Mouse (Mus musculus) erythroblast, adult 5-6 weeks (primary cell): ENCODE data around the gene Galm. TPM values are rescaled to one million over a fixed set of nuclear protein-coding genes. Genes with fewer than 3 reads are reported as not detected.

Experiments used
- ATAC-seq: replicated peaks from 2 replicates; pipeline ENCODE4 v1.8.0; 2016; ENCODE audit warnings: moderate number of reproducible peaks, mild to moderate bottlenecking, moderate TSS enrichment, inconsistent platforms; ENCODE audit not compliant: poor library complexity, low FRiP score, severe bottlenecking
- total RNA-seq, 2 experiments: library from RNA; stranded (forward) in 1 of 2; stranded (reverse) in 1 of 2; fragments of 150-400 nt in 1 of 2; fragments of 200-764, 138-1000 nt in 1 of 2; gene quantifications; 2 replicates each; pipeline versions ENCODE4 v1.2.3 to v1.2.4; 2015 to 2017; ENCODE audit warnings: low replicate concordance in 2 of 2

Galm gene
- 2.1 and 7.5 TPM in 2 replicates for total RNA-seq (2015; ENCODE audit: low replicate concordance)
- total RNA-seq (2017; ENCODE audit: low replicate concordance) = 0.84 and 1.7 TPM in 2 replicates

GRCm38 (mm10) chr17:80127331-80128251 is at the start of gene Galm:
Gene Galm (plus strand): TSS chr17:80127471.
- peak; percentile 57; the same call in 1 of the 2 replicates for ATAC-seq

GRCm38 (mm10) chr17:80078726-80079125 is 48.5 kb upstream of the Galm start:
- ATAC-seq = no peak

- ATAC-seq = no peak
These were observed 44.0 kb upstream of the Galm start for GRCm38 (mm10) chr17:80083223-80083622.

GRCm38 (mm10) chr17:80084424-80084823 is 42.8 kb upstream of the Galm start:
- ATAC-seq = no peak

- no peak for ATAC-seq
These were observed 40.7 kb upstream of the Galm start for GRCm38 (mm10) chr17:80086591-80086990.

GRCm38 (mm10) chr17:80088168-80088567 is 39.1 kb upstream of the Galm start:
- no peak for ATAC-seq

- no peak for ATAC-seq
These were observed 36.7 kb upstream of the Galm start for GRCm38 (mm10) chr17:80090551-80090950.

GRCm38 (mm10) chr17:80091879-80092549 is 35.3 kb upstream of the Galm start:
- ATAC-seq = no peak

GRCm38 (mm10) chr17:80095254-80095899 is 31.9 kb upstream of the Galm start:
- no peak for ATAC-seq

- no peak for ATAC-seq
These were observed 31.1 kb upstream of the Galm start for GRCm38 (mm10) chr17:80096043-80096719.

- no peak for ATAC-seq
These were observed 30.6 kb upstream of the Galm start for GRCm38 (mm10) chr17:80096720-80097114.

GRCm38 (mm10) chr17:80097221-80097620 is 30.1 kb upstream of the Galm start:
- ATAC-seq = no peak

- ATAC-seq = no peak
These were observed 27.4 kb upstream of the Galm start for GRCm38 (mm10) chr17:80099823-80100222.

- no peak for ATAC-seq
These were observed 21.8 kb upstream of the Galm start for GRCm38 (mm10) chr17:80105348-80105978.

- ATAC-seq = no peak
These were observed 14.5 kb upstream of the Galm start for GRCm38 (mm10) chr17:80112665-80113305.

GRCm38 (mm10) chr17:80113468-80113867 is 13.8 kb upstream of the Galm start:
- ATAC-seq = no peak

- no peak for ATAC-seq
These were observed 6.9 kb upstream of the Galm start for GRCm38 (mm10) chr17:80120396-80120795.

GRCm38 (mm10) chr17:80121833-80122232 is 5.4 kb upstream of the Galm start:
- no peak for ATAC-seq
